Mouse (Mus musculus) left cerebral cortex, adult 8-10 months (tissue): ENCODE results near the gene Tmem63c. TPM values are rescaled to one million over a fixed set of nuclear protein-coding genes. Genes with fewer than 3 reads are reported as not detected.
A peak's percentile ranks its signal among the peaks of the same experiment; 100 is the strongest.

Experiments
- DNase-seq, 2 experiments: peaks; one replicate each; pipeline ENCODE4 v3.0.0; 2022; ENCODE audit warnings: low spot score in 2 of 2
- total RNA-seq, 4 experiments: library from RNA; stranded (reverse); gene quantifications; 2 replicates each; pipeline ENCODE4 v1.2.4; 2022

The Tmem63c gene
- total RNA-seq = 10 to 100 TPM; 34.8 to 43.8 (median 37.5) TPM

GRCm38 (mm10) chr12:87021040-87021439, at the start of gene Tmem63c:
Tmem63c (plus strand) TSS chr12:87021340.
- DNase-seq = no peak

GRCm38 (mm10) chr12:86973216-86973615, 47.9 kb upstream of the Tmem63c start:
- DNase-seq = peak in 1 of 2 experiments; percentile 81

GRCm38 (mm10) chr12:86973706-86974105, 47.4 kb upstream of the Tmem63c start:
- peak in 1 of 2 experiments; percentile 77 for DNase-seq

GRCm38 (mm10) chr12:86974387-86975288, 46.5 kb upstream of the Tmem63c start:
- DNase-seq = peak in 1 of 2 experiments; percentile 80

- no peak for DNase-seq
Observed at GRCm38 (mm10) chr12:86975761-86976160, 45.4 kb upstream of the Tmem63c start.

- no peak for DNase-seq
Observed at GRCm38 (mm10) chr12:86976511-86977168, 44.5 kb upstream of the Tmem63c start.

GRCm38 (mm10) chr12:86977833-86978232, 43.3 kb upstream of the Tmem63c start:
- peak in 1 of 2 experiments; percentile 87 for DNase-seq

- no peak for DNase-seq
Observed at GRCm38 (mm10) chr12:86981180-86981579, 40.0 kb upstream of the Tmem63c start.

GRCm38 (mm10) chr12:86983470-86984193, 37.5 kb upstream of the Tmem63c start:
- peak in 1 of 2 experiments; percentile 63 for DNase-seq

- DNase-seq = no peak
Observed at GRCm38 (mm10) chr12:86984194-86984555, 37.0 kb upstream of the Tmem63c start.

- DNase-seq = peak in 1 of 2 experiments; percentile 61
Observed at GRCm38 (mm10) chr12:86986562-86986961, 34.6 kb upstream of the Tmem63c start.

- no peak for DNase-seq
Observed at GRCm38 (mm10) chr12:86988227-86988626, 32.9 kb upstream of the Tmem63c start.

GRCm38 (mm10) chr12:86989378-86989777, 31.8 kb upstream of the Tmem63c start:
- DNase-seq = no peak

- DNase-seq = no peak
Observed at GRCm38 (mm10) chr12:86989890-86990754, 31.0 kb upstream of the Tmem63c start, which contains the start of gene Zdhhc22. Zdhhc22 (minus strand) TSS chr12:86990430.

- no peak for DNase-seq
Observed at GRCm38 (mm10) chr12:86990755-86991110, 30.4 kb upstream of the Tmem63c start.

GRCm38 (mm10) chr12:86994166-86994565, 27.0 kb upstream of the Tmem63c start:
- DNase-seq = no peak

- DNase-seq = no peak
Observed at GRCm38 (mm10) chr12:86994776-86995175, 26.4 kb upstream of the Tmem63c start.

GRCm38 (mm10) chr12:86995931-86996330, 25.2 kb upstream of the Tmem63c start:
- no peak for DNase-seq

- no peak for DNase-seq
Observed at GRCm38 (mm10) chr12:86998699-86999098, 22.4 kb upstream of the Tmem63c start.

GRCm38 (mm10) chr12:86999283-86999820, 21.8 kb upstream of the Tmem63c start:
- DNase-seq = peak in 1 of 2 experiments; percentile 16
